Mouse (Mus musculus): ENCODE measurements around the gene Cpne4. TPM values are rescaled to one million over a fixed set of nuclear protein-coding genes. Genes with fewer than 3 reads are reported as not detected.

Gene Cpne4
- total RNA-seq, 1 experiment from 2014 or later: not detected

- ATAC-seq (replicated peaks in 1 of 2; ENCODE audit: insufficient read depth in 1 of 2, low FRiP score in 2 of 2, low TSS enrichment in 1 of 2, low read depth in 1 of 2, poor library complexity in 2 of 2, severe bottlenecking in 2 of 2): no peak
These were observed 281.6 kb downstream of the Cpne4 start for GRCm38 (mm10) chr9:104828646-104829045.

- ATAC-seq (replicated peaks in 1 of 2; ENCODE audit: insufficient read depth in 1 of 2, low FRiP score in 2 of 2, low TSS enrichment in 1 of 2, low read depth in 1 of 2, poor library complexity in 2 of 2, severe bottlenecking in 2 of 2): no peak
These were observed 286.0 kb downstream of the Cpne4 start for GRCm38 (mm10) chr9:104832934-104833539.

- no peak for ATAC-seq (replicated peaks in 1 of 2; ENCODE audit: insufficient read depth in 1 of 2, low FRiP score in 2 of 2, low TSS enrichment in 1 of 2, low read depth in 1 of 2, poor library complexity in 2 of 2, severe bottlenecking in 2 of 2)
These were observed 290.8 kb downstream of the Cpne4 start for GRCm38 (mm10) chr9:104837931-104838330.

- no peak for ATAC-seq (replicated peaks in 1 of 2; ENCODE audit: insufficient read depth in 1 of 2, low FRiP score in 2 of 2, low TSS enrichment in 1 of 2, low read depth in 1 of 2, poor library complexity in 2 of 2, severe bottlenecking in 2 of 2)
These were observed 294.2 kb downstream of the Cpne4 start for GRCm38 (mm10) chr9:104841278-104841677.

GRCm38 (mm10) chr9:104845226-104845930 lies 298.3 kb downstream of the Cpne4 start:
- no peak for ATAC-seq (replicated peaks in 1 of 2; ENCODE audit: insufficient read depth in 1 of 2, low FRiP score in 2 of 2, low TSS enrichment in 1 of 2, low read depth in 1 of 2, poor library complexity in 2 of 2, severe bottlenecking in 2 of 2)

- ATAC-seq (replicated peaks in 1 of 2; ENCODE audit: insufficient read depth in 1 of 2, low FRiP score in 2 of 2, low TSS enrichment in 1 of 2, low read depth in 1 of 2, poor library complexity in 2 of 2, severe bottlenecking in 2 of 2): no peak
These were observed 306.6 kb downstream of the Cpne4 start for GRCm38 (mm10) chr9:104853701-104854100.

GRCm38 (mm10) chr9:104854245-104854921 lies 307.3 kb downstream of the Cpne4 start:
- ATAC-seq (replicated peaks in 1 of 2; ENCODE audit: insufficient read depth in 1 of 2, low FRiP score in 2 of 2, low TSS enrichment in 1 of 2, low read depth in 1 of 2, poor library complexity in 2 of 2, severe bottlenecking in 2 of 2): no peak

- ATAC-seq (replicated peaks in 1 of 2; ENCODE audit: insufficient read depth in 1 of 2, low FRiP score in 2 of 2, low TSS enrichment in 1 of 2, low read depth in 1 of 2, poor library complexity in 2 of 2, severe bottlenecking in 2 of 2): no peak
These were observed 318.7 kb downstream of the Cpne4 start for GRCm38 (mm10) chr9:104865830-104866229.

- ATAC-seq (replicated peaks in 1 of 2; ENCODE audit: insufficient read depth in 1 of 2, low FRiP score in 2 of 2, low TSS enrichment in 1 of 2, low read depth in 1 of 2, poor library complexity in 2 of 2, severe bottlenecking in 2 of 2): no peak
These were observed 325.5 kb downstream of the Cpne4 start for GRCm38 (mm10) chr9:104872586-104872985.

- ATAC-seq (replicated peaks in 1 of 2; ENCODE audit: insufficient read depth in 1 of 2, low FRiP score in 2 of 2, low TSS enrichment in 1 of 2, low read depth in 1 of 2, poor library complexity in 2 of 2, severe bottlenecking in 2 of 2): peak; percentile 45 to 67; a peak in 3 of 4 replicates
These were observed 327.1 kb downstream of the Cpne4 start for GRCm38 (mm10) chr9:104874157-104874556.

- no peak for ATAC-seq (replicated peaks in 1 of 2; ENCODE audit: insufficient read depth in 1 of 2, low FRiP score in 2 of 2, low TSS enrichment in 1 of 2, low read depth in 1 of 2, poor library complexity in 2 of 2, severe bottlenecking in 2 of 2)
These were observed 329.9 kb downstream of the Cpne4 start for GRCm38 (mm10) chr9:104877014-104877413.

- no peak for ATAC-seq (replicated peaks in 1 of 2; ENCODE audit: insufficient read depth in 1 of 2, low FRiP score in 2 of 2, low TSS enrichment in 1 of 2, low read depth in 1 of 2, poor library complexity in 2 of 2, severe bottlenecking in 2 of 2)
These were observed 331.5 kb downstream of the Cpne4 start for GRCm38 (mm10) chr9:104878558-104878957.

- ATAC-seq (replicated peaks in 1 of 2; ENCODE audit: insufficient read depth in 1 of 2, low FRiP score in 2 of 2, low TSS enrichment in 1 of 2, low read depth in 1 of 2, poor library complexity in 2 of 2, severe bottlenecking in 2 of 2): no peak
These were observed 343.4 kb downstream of the Cpne4 start for GRCm38 (mm10) chr9:104890517-104890916.

GRCm38 (mm10) chr9:104895360-104895759 lies 348.3 kb downstream of the Cpne4 start:
- no peak for ATAC-seq (replicated peaks in 1 of 2; ENCODE audit: insufficient read depth in 1 of 2, low FRiP score in 2 of 2, low TSS enrichment in 1 of 2, low read depth in 1 of 2, poor library complexity in 2 of 2, severe bottlenecking in 2 of 2)

GRCm38 (mm10) chr9:104901118-104901517 lies 354.0 kb downstream of the Cpne4 start:
- no peak for ATAC-seq (replicated peaks in 1 of 2; ENCODE audit: insufficient read depth in 1 of 2, low FRiP score in 2 of 2, low TSS enrichment in 1 of 2, low read depth in 1 of 2, poor library complexity in 2 of 2, severe bottlenecking in 2 of 2)

GRCm38 (mm10) chr9:104901827-104902226 lies 354.7 kb downstream of the Cpne4 start:
- no peak for ATAC-seq (replicated peaks in 1 of 2; ENCODE audit: insufficient read depth in 1 of 2, low FRiP score in 2 of 2, low TSS enrichment in 1 of 2, low read depth in 1 of 2, poor library complexity in 2 of 2, severe bottlenecking in 2 of 2)

GRCm38 (mm10) chr9:104912686-104913085 lies 365.6 kb downstream of the Cpne4 start:
- ATAC-seq (replicated peaks in 1 of 2; ENCODE audit: insufficient read depth in 1 of 2, low FRiP score in 2 of 2, low TSS enrichment in 1 of 2, low read depth in 1 of 2, poor library complexity in 2 of 2, severe bottlenecking in 2 of 2): no peak

- ATAC-seq (replicated peaks in 1 of 2; ENCODE audit: insufficient read depth in 1 of 2, low FRiP score in 2 of 2, low TSS enrichment in 1 of 2, low read depth in 1 of 2, poor library complexity in 2 of 2, severe bottlenecking in 2 of 2): no peak
These were observed 366.2 kb downstream of the Cpne4 start for GRCm38 (mm10) chr9:104913327-104913726.

Data from hematopoietic stem cell, adult 5-6 weeks (primary cell).